9 mouse cellular contexts compared by ENCODE assay signal in genomic region chr8:124349663-124350062, GRCm38 (mm10).
DNase-seq lines count a peak whose midpoint lies in the region; ATAC-seq and TF ChIP-seq lines count a peak whose summit lies in the region.
"Had no signal": no experiment of that assay in that cellular context is flagged by ENCODE, and none has a peak within 500 bp of the region (broad histone marks: within the 10 kb centered on the region; RNA-seq: fewer than 3 reads in every experiment).

No protein-coding gene starts in this region.

- TF ChIP-seq CTCF in lung, postnatal 0 days (IDR thresholded peaks at IDR 0.05): peak; percentile 97

- H3K9ac ChIP-seq in lung, postnatal 0 days (replicated peaks; ENCODE audit: low read depth): no peak overlapping the region
- H3K9ac ChIP-seq: heart, embryonic 13.5 days had no signal

- no peaks in the 10 kb centered on the region for H3K27me3 ChIP-seq in embryonic facial prominence, embryonic 10.5 days (replicated peaks; ENCODE audit: low read depth, poor library complexity, severe bottlenecking)
- no peaks in the 10 kb centered on the region for H3K27me3 ChIP-seq in lung, postnatal 0 days (replicated peaks; ENCODE audit: insufficient read depth, low read length)

- H3K36me3 ChIP-seq in embryonic facial prominence, embryonic 10.5 days (replicated peaks): peaks cover 9% of the 10 kb centered on the region
- H3K36me3 ChIP-seq in lung, postnatal 0 days (ENCODE audit: insufficient read depth, low read length): no peaks in the 10 kb centered on the region

- no peak overlapping the region for H3K4me2 ChIP-seq in lung, postnatal 0 days (replicated peaks; ENCODE audit: low read depth, low read length)
- H3K4me2 ChIP-seq: heart, embryonic 13.5 days had no signal

- H3K4me3 ChIP-seq in embryonic facial prominence, embryonic 10.5 days: no peak overlapping the region
- no peak overlapping the region for H3K4me3 ChIP-seq in lung, postnatal 0 days (ENCODE audit: low read depth, low read length)
- H3K4me3 ChIP-seq: heart, embryonic 13.5 days had no signal

- H3K27ac ChIP-seq in embryonic facial prominence, embryonic 10.5 days (replicated peaks): no peak overlapping the region
- no peak overlapping the region for H3K27ac ChIP-seq in lung, postnatal 0 days (ENCODE audit: low read length)
- H3K27ac ChIP-seq: heart, embryonic 13.5 days had no signal

- H3K4me1 ChIP-seq in embryonic facial prominence, embryonic 10.5 days: peaks cover 10% of the 10 kb centered on the region; the same call in 1 of the 2 replicates
- H3K4me1 ChIP-seq in lung, postnatal 0 days (ENCODE audit: insufficient read depth, low read depth, low read length): no peaks in the 10 kb centered on the region

- no peaks in the 10 kb centered on the region for H3K9me3 ChIP-seq in embryonic facial prominence, embryonic 10.5 days
- H3K9me3 ChIP-seq in lung, postnatal 0 days (ENCODE audit: low read length): no peaks in the 10 kb centered on the region
- H3K9me3 ChIP-seq: heart, embryonic 13.5 days had no signal

- peak; percentile 37 for ATAC-seq in lung, postnatal 0 days

- DNase-seq in CD8-positive naive resting alpha-beta T cell, adult 2 months (ENCODE audit: low read depth in 2 of 2, low spot score in 2 of 2): peak; percentile 72
- DNase-seq in adrenal gland, postnatal 36 days: peak; percentile 85 to 88
- DNase-seq in embryonic facial prominence, embryonic 10.5 days (ENCODE audit: low spot score): peak; percentile 83
- DNase-seq in heart, postnatal 14 days: peak; percentile 84 to 89
- DNase-seq in layer of hippocampus, adult 18-20 months (ENCODE audit: low spot score in 2 of 2): peak; percentile 73 to 89
- DNase-seq in lung, postnatal 0 days (ENCODE audit: low spot score): peak; percentile 82
- peak; percentile 85 for DNase-seq in ovary, postnatal 14 days (ENCODE audit: low spot score)
- peak; percentile 75 for DNase-seq in thymus, postnatal 14 days

- no peak for TF ChIP-seq EP300 in lung, postnatal 0 days (IDR thresholded peaks at IDR 0.05)

- intact Hi-C loops in heart, postnatal 14 days (cut with DNase I): loop anchor here (1.0 to 5.0 kb wide), 3 partner anchors 62 to 422 kb away; no protein-coding TSS in a partner anchor

- WGBS in embryonic facial prominence, embryonic 10.5 days: 36% methylated on average over 7 of the region's 7 CpGs
- 33% methylated on average over 7 of the region's 7 CpGs for WGBS in lung, postnatal 0 days
